Mouse (Mus musculus) C2C12 (cell line): ENCODE data around the gene Auts2. TPM values are rescaled to one million over a fixed set of nuclear protein-coding genes. Genes with fewer than 3 reads are reported as not detected.

Experiments
- H3K27me3 ChIP-seq: one replicate; pipeline ENCODE4 v1.6.1; 2011; ENCODE audit not compliant: control insufficient read depth, insufficient read depth, insufficient read length
- H3K36me3 ChIP-seq: one replicate; pipeline ENCODE4 v1.6.1; 2011; ENCODE audit not compliant: control insufficient read depth, insufficient read depth
- H3K4me3 ChIP-seq: one replicate; pipeline ENCODE4 v1.5.1; 2011; ENCODE audit warnings: mild to moderate bottlenecking, control low read depth; ENCODE audit not compliant: poor library complexity, insufficient read depth, severe bottlenecking
- H3K79me2 ChIP-seq: one replicate; pipeline ENCODE4 v1.6.1; 2011; ENCODE audit not compliant: control insufficient read depth, insufficient read depth
- H3K79me3 ChIP-seq: one replicate; pipeline ENCODE4 v1.6.1; 2011; ENCODE audit warnings: low read depth, control low read depth
- H3ac ChIP-seq: one replicate; pipeline ENCODE3; 2011; ENCODE audit warnings: low read depth; ENCODE audit not compliant: control insufficient read depth, insufficient read length
- CEBPB ChIP-seq: IDR thresholded peaks from one replicate; pipeline ENCODE4 v1.6.1; 2011; ENCODE audit warnings: low read depth, mild to moderate bottlenecking, control low read depth, moderate library complexity
- CTCF ChIP-seq: IDR thresholded peaks from one replicate; pipeline ENCODE4 v1.5.1; 2011; ENCODE audit not compliant: control insufficient read depth, insufficient read depth, insufficient read length
- FOSL1 ChIP-seq: IDR thresholded peaks from one replicate; pipeline ENCODE4 v1.8.0; 2011; ENCODE audit warnings: mild to moderate bottlenecking, low read length; ENCODE audit not compliant: poor library complexity, insufficient read depth, severe bottlenecking
- MAX ChIP-seq: IDR thresholded peaks from one replicate; pipeline ENCODE4 v1.6.1; 2011; ENCODE audit warnings: mild to moderate bottlenecking, control low read depth
- MYOD1 ChIP-seq: IDR thresholded peaks from one replicate; pipeline ENCODE4 v1.6.1; 2011; ENCODE audit warnings: low read depth; ENCODE audit not compliant: control insufficient read depth, insufficient read length
- MYOG ChIP-seq: IDR thresholded peaks from one replicate; pipeline ENCODE4 v1.6.1; 2011; ENCODE audit not compliant: control insufficient read depth, insufficient read length; ENCODE audit errors: extremely low read depth
- USF1 ChIP-seq: IDR thresholded peaks from one replicate; pipeline ENCODE4 v1.6.1; 2011; ENCODE audit warnings: low read depth, mild to moderate bottlenecking, control low read depth, moderate library complexity
- polyA plus RNA-seq: library from polyadenylated mRNA; unstranded; fragments of >200 nt; fragmentation: generic; extraction: Trizol; gene quantifications from one replicate; pipeline ENCODE4 v1.2.1, GENCODE M21; 2012; ENCODE audit warnings: missing spikeins

The Auts2 gene
- polyA plus RNA-seq, 1 experiment = 8.4 TPM

DNA sequence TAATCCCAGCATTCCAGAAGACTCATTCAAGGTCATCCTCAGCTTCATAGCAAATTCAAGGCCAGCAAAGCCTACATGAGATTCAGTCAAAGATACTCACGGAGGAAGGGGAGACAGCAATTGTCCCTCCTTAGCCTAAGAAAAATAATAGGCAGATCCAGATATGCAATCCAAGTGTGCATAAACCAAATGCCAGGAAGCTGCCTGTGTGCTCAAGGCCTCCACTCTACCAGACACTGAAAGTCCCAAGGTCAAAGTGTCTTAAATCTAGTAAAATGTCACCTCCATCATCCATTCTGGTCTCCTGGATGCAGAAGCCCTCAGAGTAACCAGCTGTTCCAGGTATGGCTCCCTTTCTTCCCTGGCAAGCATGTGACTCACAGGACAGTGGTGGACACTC lies 50.4 kb downstream of the Auts2 start:
- no peak overlapping the region for H3K4me3 ChIP-seq
- no peak overlapping the region for H3ac ChIP-seq
- TF ChIP-seq MYOD1 (no peak), USF1 (no peak), FOSL1 (no peak), MYOG (no peak), MAX (no peak), CTCF (no peak)

DNA sequence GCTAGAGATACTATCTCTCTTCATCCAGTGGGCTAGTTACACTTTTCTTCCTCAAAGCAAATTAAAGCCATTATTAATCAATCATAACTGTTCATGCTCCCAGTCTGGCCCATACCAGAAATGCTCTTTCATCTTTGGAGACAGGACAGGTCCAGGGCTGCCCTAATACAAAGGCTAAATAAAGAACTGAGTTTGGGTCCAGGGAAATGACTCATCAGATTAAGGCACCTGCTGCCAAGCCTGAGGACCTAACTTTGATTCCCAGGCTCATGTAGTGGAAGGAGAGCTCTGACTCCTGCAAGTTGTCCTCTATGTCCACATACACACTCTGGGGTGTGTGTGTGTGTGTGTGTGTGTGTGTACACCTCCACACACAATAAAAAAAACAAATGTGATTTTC lies 51.1 kb downstream of the Auts2 start:
- Histone ChIP-seq H3K79me2 (no peaks in the 10 kb centered on the region), H3ac (no peak overlapping the region), H3K36me3 (no peaks in the 10 kb centered on the region), H3K27me3 (no peaks in the 10 kb centered on the region), H3K4me3 (no peak overlapping the region), H3K79me3 (no peaks in the 10 kb centered on the region)
- TF ChIP-seq USF1 (no peak), MAX (no peak), CEBPB (no peak), FOSL1 (no peak), MYOG (no peak), CTCF (no peak), MYOD1 (no peak)

More for the DNA sequence above, 50.4 kb downstream of the Auts2 start:
- Histone ChIP-seq H3K79me2 (no peaks in the 10 kb centered on the region), H3K79me3 (no peaks in the 10 kb centered on the region), H3K36me3 (no peaks in the 10 kb centered on the region), H3K27me3 (no peaks in the 10 kb centered on the region)

GRCm38 (mm10) chr5:132491508-132491907 lies 51.6 kb downstream of the Auts2 start:
- Histone ChIP-seq H3K27me3 (no peaks in the 10 kb centered on the region), H3K36me3 (no peaks in the 10 kb centered on the region), H3K79me3 (no peaks in the 10 kb centered on the region), H3K79me2 (no peaks in the 10 kb centered on the region), H3ac (no peak overlapping the region), H3K4me3 (no peak overlapping the region)
- no peak for TF ChIP-seq MAX
- TF ChIP-seq CEBPB = no peak
- TF ChIP-seq CTCF = no peak
- no peak for TF ChIP-seq MYOD1
- TF ChIP-seq MYOG = no peak
- no peak for TF ChIP-seq FOSL1
- no peak for TF ChIP-seq USF1

- no peaks in the 10 kb centered on the region for H3K27me3 ChIP-seq
- no peak overlapping the region for H3K4me3 ChIP-seq
- no peak for TF ChIP-seq MYOD1
- TF ChIP-seq CEBPB = no peak
- no peak for TF ChIP-seq MYOG
- no peak for TF ChIP-seq MAX
- TF ChIP-seq CTCF = no peak
- TF ChIP-seq USF1 = no peak
- TF ChIP-seq FOSL1 = no peak
- no peaks in the 10 kb centered on the region for H3K79me2 ChIP-seq
- H3ac ChIP-seq = no peak overlapping the region
- H3K36me3 ChIP-seq = no peaks in the 10 kb centered on the region
- no peaks in the 10 kb centered on the region for H3K79me3 ChIP-seq
Measured at GRCm38 (mm10) chr5:132490326-132490725, 52.8 kb downstream of the Auts2 start.

- TF ChIP-seq CEBPB = no peak
- no peak for TF ChIP-seq MYOD1
- no peak for TF ChIP-seq MAX
- TF ChIP-seq FOSL1 = no peak
- no peak for TF ChIP-seq USF1
- TF ChIP-seq MYOG = no peak
- no peak for TF ChIP-seq CTCF
- Histone ChIP-seq H3K36me3 (no peaks in the 10 kb centered on the region), H3ac (no peak overlapping the region)
Measured at GRCm38 (mm10) chr5:132489736-132490313, 53.3 kb downstream of the Auts2 start.

GRCm38 (mm10) chr5:132486831-132487230 lies 56.3 kb downstream of the Auts2 start:
- Histone ChIP-seq H3K79me2 (no peaks in the 10 kb centered on the region), H3K27me3 (no peaks in the 10 kb centered on the region), H3K36me3 (no peaks in the 10 kb centered on the region), H3K79me3 (no peaks in the 10 kb centered on the region), H3K4me3 (no peak overlapping the region), H3ac (no peak overlapping the region)
- TF ChIP-seq MYOG (no peak), MYOD1 (no peak), MAX (no peak), FOSL1 (no peak), CEBPB (no peak), CTCF (no peak), USF1 (no peak)

More at GRCm38 (mm10) chr5:132489736-132490313, 53.3 kb downstream of the Auts2 start:
- H3K79me3 ChIP-seq = no peaks in the 10 kb centered on the region
- no peak overlapping the region for H3K4me3 ChIP-seq
- H3K27me3 ChIP-seq = no peaks in the 10 kb centered on the region
- no peaks in the 10 kb centered on the region for H3K79me2 ChIP-seq
